Mouse (Mus musculus) A20 (cell line): Measurements from ENCODE around the gene Col6a3.
A peak's percentile ranks its signal among the peaks of the same experiment; 100 is the strongest.

Experiments used
- DNase-seq: peaks from one replicate; pipeline ENCODE4 v3.0.0-alpha.2; 2011; ENCODE audit warnings: low read depth, low spot score

The Col6a3 gene

GRCm38 (mm10) chr1:90843836-90844235 lies at the start of gene Col6a3:
TSS of gene Col6a3 (minus strand) at chr1:90843971.
- no peak for DNase-seq

GRCm38 (mm10) chr1:90885771-90886460 lies 42.1 kb upstream of the Col6a3 start:
- no peak for DNase-seq

GRCm38 (mm10) chr1:90876486-90877270 lies 32.9 kb upstream of the Col6a3 start:
- no peak for DNase-seq

GRCm38 (mm10) chr1:90875961-90876360 lies 32.2 kb upstream of the Col6a3 start:
- no peak for DNase-seq

GRCm38 (mm10) chr1:90875371-90875770 lies 31.6 kb upstream of the Col6a3 start:
- DNase-seq: no peak

GRCm38 (mm10) chr1:90870581-90870980 lies 26.8 kb upstream of the Col6a3 start:
- DNase-seq: no peak

GRCm38 (mm10) chr1:90866734-90867133 lies 23.0 kb upstream of the Col6a3 start:
- DNase-seq: no peak

GRCm38 (mm10) chr1:90855880-90856279 lies 12.1 kb upstream of the Col6a3 start:
- DNase-seq: no peak

- DNase-seq: peak; percentile 9
These were observed 6.1 kb upstream of the Col6a3 start for GRCm38 (mm10) chr1:90849836-90850235.

- no peak for DNase-seq
These were observed 1.4 kb upstream of the Col6a3 start for GRCm38 (mm10) chr1:90845206-90845605.

GRCm38 (mm10) chr1:90842789-90843587 lies 783 bp downstream of the Col6a3 start:
- DNase-seq: no peak

- DNase-seq: no peak
These were observed 3.5 kb downstream of the Col6a3 start for GRCm38 (mm10) chr1:90840250-90840649.

GRCm38 (mm10) chr1:90838657-90839056 lies 5.1 kb downstream of the Col6a3 start:
- DNase-seq: no peak

GRCm38 (mm10) chr1:90838221-90838620 lies 5.5 kb downstream of the Col6a3 start:
- no peak for DNase-seq

GRCm38 (mm10) chr1:90836178-90836740 lies 7.5 kb downstream of the Col6a3 start:
- DNase-seq: no peak

- no peak for DNase-seq
These were observed 9.1 kb downstream of the Col6a3 start for GRCm38 (mm10) chr1:90834701-90835100.

- peak; percentile 39 for DNase-seq
These were observed 13.8 kb downstream of the Col6a3 start for GRCm38 (mm10) chr1:90830006-90830405.

- no peak for DNase-seq
These were observed 30.5 kb downstream of the Col6a3 start for GRCm38 (mm10) chr1:90813226-90813625.

GRCm38 (mm10) chr1:90808930-90809329 lies 34.8 kb downstream of the Col6a3 start:
- no peak for DNase-seq

- DNase-seq: no peak
These were observed 40.7 kb downstream of the Col6a3 start for GRCm38 (mm10) chr1:90803104-90803503.

- no peak for DNase-seq
These were observed 42.7 kb downstream of the Col6a3 start for GRCm38 (mm10) chr1:90801067-90801466.

GRCm38 (mm10) chr1:90800466-90800865 lies 43.3 kb downstream of the Col6a3 start:
- no peak for DNase-seq
